Mouse (Mus musculus): Measurements from ENCODE around the gene Nlrc4. TPM values are rescaled to one million over a fixed set of nuclear protein-coding genes. Genes with fewer than 3 reads are reported as not detected.

Nlrc4 gene
- polyA plus RNA-seq, 2 experiments, result 0.17 to 0.19 TPM

DNA sequence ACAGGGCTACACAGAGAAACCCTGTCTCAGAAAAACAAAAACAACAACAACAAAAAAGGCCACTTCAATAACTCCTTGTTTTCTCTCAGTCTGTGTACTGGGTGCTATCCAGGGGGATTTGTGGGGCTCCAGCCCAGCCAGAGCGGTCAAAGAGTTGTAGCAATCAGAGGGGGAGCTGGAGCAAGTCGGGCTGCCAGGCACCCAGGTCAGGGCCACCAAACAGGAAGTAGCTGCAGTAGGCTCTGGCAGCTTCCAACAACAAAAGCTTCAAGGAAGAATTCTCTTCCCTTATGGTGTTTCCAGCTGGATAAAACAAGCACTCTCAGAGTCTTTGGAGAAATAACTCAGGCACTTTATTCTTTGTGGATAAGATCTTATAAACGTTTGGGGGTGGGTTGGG is 5.0 kb downstream of the Nlrc4 start:
- no peak overlapping the region for H3K4me3 ChIP-seq (ENCODE audit: insufficient read depth in 1 of 2, low read depth in 2 of 2, low read length in 2 of 2)
- no peaks in the 10 kb centered on the region for H3K36me3 ChIP-seq (replicated peaks; ENCODE audit: control insufficient read depth, insufficient read depth, low read depth)
- no peaks in the 10 kb centered on the region for H3K9me3 ChIP-seq (ENCODE audit: control insufficient read depth, low read length)
- no peak overlapping the region for H3K4me2 ChIP-seq (ENCODE audit: low read depth)
- no peak overlapping the region for H3K27ac ChIP-seq
- H3K27me3 ChIP-seq (ENCODE audit: control insufficient read depth, insufficient read depth, low read length), result no peaks in the 10 kb centered on the region
- no peak overlapping the region for H3K9ac ChIP-seq (replicated peaks)
- WGBS (ENCODE audit: insufficient replicate concordance), result 28% methylated on average over 3 of the region's 3 CpGs
- TF ChIP-seq CTCF (IDR thresholded peaks at IDR 0.05; ENCODE audit: low read depth) (no peak), EP300 (IDR thresholded peaks at IDR 0.05; ENCODE audit: low read depth) (no peak)
- no peaks in the 10 kb centered on the region for H3K4me1 ChIP-seq (replicated peaks; ENCODE audit: control insufficient read depth in 2 of 2, insufficient read depth in 2 of 2, low read length in 1 of 2)
- no peak for ATAC-seq (ENCODE audit: insufficient read depth)
- no peak for DNase-seq (ENCODE audit: low read depth in 3 of 3, low spot score in 3 of 3)

DNA sequence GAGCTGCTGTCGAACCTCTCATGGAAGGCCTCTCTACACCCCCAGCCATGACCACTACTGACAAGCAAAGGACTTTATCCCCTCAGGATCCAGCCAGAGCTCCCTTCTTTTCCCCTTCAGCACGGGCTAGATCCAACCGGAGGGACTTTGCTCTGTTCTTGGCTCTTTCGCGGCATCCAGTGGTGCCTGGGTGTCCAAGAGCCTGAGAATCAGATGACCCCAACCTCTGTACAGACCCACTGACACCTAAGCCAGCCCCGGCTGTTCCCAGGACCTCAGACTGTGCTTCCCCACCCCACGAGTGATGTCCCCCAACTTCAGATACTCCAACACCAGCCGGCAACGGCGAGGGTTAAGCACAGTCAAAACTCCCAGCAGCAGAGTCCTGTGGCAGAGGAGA is 9.2 kb downstream of the Nlrc4 start:
- Histone ChIP-seq H3K4me3 (ENCODE audit: insufficient read depth in 1 of 2, low read depth in 2 of 2, low read length in 2 of 2) (no peak overlapping the region), H3K4me1 (replicated peaks; ENCODE audit: control insufficient read depth in 2 of 2, insufficient read depth in 2 of 2, low read length in 1 of 2) (no peaks in the 10 kb centered on the region), H3K9me3 (ENCODE audit: control insufficient read depth, low read length) (no peaks in the 10 kb centered on the region), H3K27ac (no peak overlapping the region), H3K4me2 (ENCODE audit: low read depth) (no peak overlapping the region), H3K9ac (replicated peaks) (no peak overlapping the region), H3K36me3 (replicated peaks; ENCODE audit: control insufficient read depth, insufficient read depth, low read depth) (no peaks in the 10 kb centered on the region), H3K27me3 (ENCODE audit: control insufficient read depth, insufficient read depth, low read length) (no peaks in the 10 kb centered on the region)
- WGBS (ENCODE audit: insufficient replicate concordance), result 80% methylated on average over 10 of the region's 10 CpGs
- ATAC-seq (ENCODE audit: insufficient read depth), result no peak
- TF ChIP-seq CTCF (IDR thresholded peaks at IDR 0.05; ENCODE audit: low read depth), result no peak
- TF ChIP-seq EP300 (IDR thresholded peaks at IDR 0.05; ENCODE audit: low read depth), result no peak
- no peak for DNase-seq (ENCODE audit: low read depth in 3 of 3, low spot score in 3 of 3)

DNA sequence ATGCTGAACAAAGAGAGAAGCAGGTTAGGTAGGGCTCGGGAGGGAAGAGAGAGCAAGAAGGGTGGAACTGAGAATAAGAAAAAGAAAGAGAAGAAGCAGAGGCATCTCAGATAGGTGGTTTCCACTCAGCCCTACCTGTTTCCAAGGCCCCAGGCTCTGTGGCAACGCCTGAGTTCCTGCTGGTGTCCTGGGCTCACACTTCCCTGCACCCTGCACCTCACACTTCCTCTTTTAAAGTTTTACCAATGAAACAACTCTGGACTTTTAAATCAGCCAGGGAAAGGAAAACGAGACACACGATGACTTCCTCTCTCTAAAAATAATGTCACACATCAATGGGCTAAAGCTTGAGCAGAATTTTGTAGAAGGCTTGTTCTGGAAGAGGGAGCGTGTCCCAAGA is 18.5 kb downstream of the Nlrc4 start:
- Histone ChIP-seq H3K27me3 (ENCODE audit: control insufficient read depth, insufficient read depth, low read length) (no peaks in the 10 kb centered on the region), H3K27ac (no peak overlapping the region), H3K4me2 (ENCODE audit: low read depth) (no peak overlapping the region), H3K4me1 (replicated peaks; ENCODE audit: control insufficient read depth in 2 of 2, insufficient read depth in 2 of 2, low read length in 1 of 2) (no peaks in the 10 kb centered on the region), H3K9me3 (ENCODE audit: control insufficient read depth, low read length) (no peaks in the 10 kb centered on the region), H3K9ac (replicated peaks) (no peak overlapping the region), H3K36me3 (replicated peaks; ENCODE audit: control insufficient read depth, insufficient read depth, low read depth) (no peaks in the 10 kb centered on the region), H3K4me3 (ENCODE audit: insufficient read depth in 1 of 2, low read depth in 2 of 2, low read length in 2 of 2) (no peak overlapping the region)
- no peak for TF ChIP-seq EP300 (IDR thresholded peaks at IDR 0.05; ENCODE audit: low read depth)
- TF ChIP-seq CTCF (IDR thresholded peaks at IDR 0.05; ENCODE audit: low read depth), result no peak
- WGBS (ENCODE audit: insufficient replicate concordance), result 22% methylated on average over 5 of the region's 5 CpGs
- DNase-seq (ENCODE audit: low read depth in 3 of 3, low spot score in 3 of 3) (no peak), ATAC-seq (ENCODE audit: insufficient read depth) (no peak)

DNA sequence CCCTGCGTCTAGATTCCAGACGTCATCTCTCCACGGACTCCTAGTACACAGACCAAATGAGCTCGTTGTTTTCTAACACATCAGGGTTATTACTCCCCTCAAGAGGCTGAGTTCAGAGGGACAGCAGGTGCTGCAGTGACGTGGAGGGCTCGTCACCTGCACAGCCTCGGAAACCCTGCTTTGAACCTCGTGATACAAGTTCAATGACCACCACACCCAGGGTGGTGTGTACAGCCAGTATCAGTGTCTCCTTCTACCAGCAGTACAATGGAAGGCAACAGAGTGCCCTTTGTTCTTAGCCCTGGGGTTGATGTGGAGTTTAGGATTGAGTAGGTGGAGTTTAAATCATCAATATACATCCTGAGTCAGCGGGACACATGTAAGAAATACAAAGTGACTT is 21.2 kb downstream of the Nlrc4 start:
- no peaks in the 10 kb centered on the region for H3K36me3 ChIP-seq (replicated peaks; ENCODE audit: control insufficient read depth, insufficient read depth, low read depth)
- TF ChIP-seq EP300 (IDR thresholded peaks at IDR 0.05; ENCODE audit: low read depth) (no peak), CTCF (IDR thresholded peaks at IDR 0.05; ENCODE audit: low read depth) (no peak)
- WGBS (ENCODE audit: insufficient replicate concordance), result 78% methylated on average over 9 of the region's 9 CpGs
- H3K9me3 ChIP-seq (ENCODE audit: control insufficient read depth, low read length), result no peaks in the 10 kb centered on the region
- no peak for ATAC-seq (ENCODE audit: insufficient read depth)
- no peak for DNase-seq (ENCODE audit: low read depth in 3 of 3, low spot score in 3 of 3)
- H3K4me3 ChIP-seq (ENCODE audit: insufficient read depth in 1 of 2, low read depth in 2 of 2, low read length in 2 of 2), result no peak overlapping the region
- no peaks in the 10 kb centered on the region for H3K4me1 ChIP-seq (replicated peaks; ENCODE audit: control insufficient read depth in 2 of 2, insufficient read depth in 2 of 2, low read length in 1 of 2)
- H3K9ac ChIP-seq (replicated peaks), result no peak overlapping the region
- H3K4me2 ChIP-seq (ENCODE audit: low read depth), result no peak overlapping the region
- H3K27me3 ChIP-seq (ENCODE audit: control insufficient read depth, insufficient read depth, low read length), result no peaks in the 10 kb centered on the region
- no peak overlapping the region for H3K27ac ChIP-seq

DNA sequence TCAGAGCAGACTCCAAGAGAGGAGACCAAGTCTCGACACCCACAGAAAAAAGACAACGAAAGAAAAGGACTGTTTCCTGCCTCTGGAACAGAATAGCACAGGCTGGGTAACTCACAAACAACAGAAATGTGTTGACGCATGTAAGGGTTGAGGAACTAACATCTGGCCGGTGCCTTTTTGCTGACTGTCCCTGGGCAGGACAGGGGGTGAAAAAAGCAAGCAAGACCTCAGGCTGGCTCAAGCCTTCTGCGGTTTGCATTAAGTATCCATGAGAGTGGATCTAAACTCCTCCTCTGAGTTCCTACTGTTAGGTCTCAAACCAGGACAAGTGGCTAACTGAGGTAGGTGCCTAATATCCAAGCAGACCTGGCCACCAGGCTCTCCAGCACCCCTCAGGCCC is 26.3 kb downstream of the Nlrc4 start:
- Histone ChIP-seq H3K27ac (no peak overlapping the region), H3K4me1 (replicated peaks; ENCODE audit: control insufficient read depth in 2 of 2, insufficient read depth in 2 of 2, low read length in 1 of 2) (no peaks in the 10 kb centered on the region), H3K36me3 (replicated peaks; ENCODE audit: control insufficient read depth, insufficient read depth, low read depth) (no peaks in the 10 kb centered on the region), H3K27me3 (ENCODE audit: control insufficient read depth, insufficient read depth, low read length) (no peaks in the 10 kb centered on the region), H3K9me3 (ENCODE audit: control insufficient read depth, low read length) (no peaks in the 10 kb centered on the region), H3K9ac (replicated peaks) (no peak overlapping the region), H3K4me3 (ENCODE audit: insufficient read depth in 1 of 2, low read depth in 2 of 2, low read length in 2 of 2) (no peak overlapping the region), H3K4me2 (ENCODE audit: low read depth) (no peak overlapping the region)
- ATAC-seq (ENCODE audit: insufficient read depth), result no peak
- no peak for DNase-seq (ENCODE audit: low read depth in 3 of 3, low spot score in 3 of 3)
- TF ChIP-seq CTCF (IDR thresholded peaks at IDR 0.05; ENCODE audit: low read depth) (no peak), EP300 (IDR thresholded peaks at IDR 0.05; ENCODE audit: low read depth) (no peak)
- 65% methylated on average over 5 of the region's 5 CpGs for WGBS (ENCODE audit: insufficient replicate concordance)

Data from liver, embryonic 14.5 days (tissue).